Mouse (Mus musculus) midbrain, postnatal 0 days (tissue): ENCODE measurements around the gene Sos2. TPM values are rescaled to one million over a fixed set of nuclear protein-coding genes. Genes with fewer than 3 reads are reported as not detected.
A peak's percentile ranks its signal among the peaks of the same experiment; 100 is the strongest.

Experiments
- ATAC-seq: fragments of 200-750 bp; cut with Nextera tagmentation; 2 replicates; pipeline ENCODE4 v1.8.0; 2017; ENCODE audit warnings: moderate number of reproducible peaks, mild to moderate bottlenecking, moderate TSS enrichment, moderate library complexity; ENCODE audit not compliant: low FRiP score
- DNase-seq: peaks from one replicate; pipeline ENCODE4 v3.0.0-alpha.2; 2015; ENCODE audit warnings: low spot score
- H3K27ac ChIP-seq: fragments of 300-500 bp; sonication (generic); 2 replicates; pipeline ENCODE4 v1.5.1; 2014; ENCODE audit warnings: low read depth, mild to moderate bottlenecking, low read length, mixed read lengths
- H3K27me3 ChIP-seq: fragments of 300-500 bp; sonication (generic); 2 replicates; pipeline ENCODE4 v1.6.1; 2014; ENCODE audit warnings: low read length, control low read depth, mixed read lengths; ENCODE audit not compliant: insufficient read depth
- H3K36me3 ChIP-seq: fragments of 300-500 bp; sonication (generic); 2 replicates; pipeline ENCODE4 v1.6.1; 2014; ENCODE audit warnings: low read length, control low read depth, mixed read lengths; ENCODE audit not compliant: insufficient read depth
- H3K4me1 ChIP-seq: fragments of 300-500 bp; sonication (generic); 2 replicates; pipeline ENCODE4 v1.6.1; 2014; ENCODE audit warnings: mild to moderate bottlenecking, control low read depth, antibody characterized with exemption, low read length, mixed read lengths; ENCODE audit not compliant: insufficient read depth
- H3K4me2 ChIP-seq: fragments of 300-500 bp; sonication (generic); 2 replicates; pipeline ENCODE4 v1.6.1; 2014; ENCODE audit warnings: low read depth, mild to moderate bottlenecking, low read length, mixed read lengths; ENCODE audit not compliant: poor library complexity, severe bottlenecking
- H3K4me3 ChIP-seq: fragments of 300-500 bp; sonication (generic); 2 replicates; pipeline ENCODE4 v1.5.1; 2014; ENCODE audit warnings: low read depth, mild to moderate bottlenecking, low read length, moderate library complexity
- H3K9ac ChIP-seq: fragments of 300-500 bp; sonication (generic); replicated peaks from 2 replicates; pipeline ENCODE4 v1.6.1; 2014; ENCODE audit warnings: mild to moderate bottlenecking, low read length, moderate library complexity, mixed read lengths; ENCODE audit not compliant: poor library complexity, severe bottlenecking
- H3K9me3 ChIP-seq: fragments of 300-500 bp; sonication (generic); 2 replicates; pipeline ENCODE4 v1.6.1; 2016; ENCODE audit warnings: low read length, control low read depth
- CTCF ChIP-seq: IDR thresholded peaks from 2 replicates; pipeline ENCODE4 v1.5.1; 2016; ENCODE audit warnings: antibody characterized with exemption, mild to moderate bottlenecking
- WGBS: fragments of 180-500 bp; shearing (Covaris S2); extraction: QIAGEN DNeasy Blood & Tissue Kit; methylation state at CpG from one replicate; pipeline ENCODE4 v1.1.7; 2014; 5-methylcytosine and 5-hydroxymethylcytosine counted together
- polyA plus RNA-seq: library from polyadenylated mRNA; unstranded; fragments of >200 nt; fragmentation: Nextera tagmentation; extraction: Ambion mirVana; gene quantifications from 2 replicates; pipeline ENCODE4 v1.2.1, GENCODE M21; 2015
- total RNA-seq: library from RNA; depleted of rRNA; stranded (reverse); fragments of >200 nt; gene quantifications from 2 replicates; pipeline ENCODE4 v1.2.3, GENCODE M21; 2014; rRNA removed

Sos2 gene
- total RNA-seq (32.3 and 33.6 TPM in 2 replicates), polyA plus RNA-seq (6.3 and 7.7 TPM in 2 replicates)

GRCm38 (mm10) chr12:69681566-69682061 is at the start of gene Sos2:
Gene Sos2 (minus strand): TSS chr12:69681852.
- under 1% methylated on average over 27 of the region's 85 CpGs for WGBS
- peak within 1 kb of the TSS; percentile 96 for H3K27ac ChIP-seq
- peak; percentile 81 for ATAC-seq
- H3K36me3 ChIP-seq, result no peaks in the 10 kb centered on the region
- no peaks in the 10 kb centered on the region for H3K9me3 ChIP-seq
- peak within 1 kb of the TSS; percentile 78 for H3K4me2 ChIP-seq
- H3K27me3 ChIP-seq, result no peaks in the 10 kb centered on the region
- peak within 1 kb of the TSS; percentile 93 for H3K9ac ChIP-seq
- no peaks in the 10 kb centered on the region; the same call in 1 of the 2 replicates for H3K4me1 ChIP-seq
- peak; percentile 50 for DNase-seq
- TF ChIP-seq CTCF, result no peak
- H3K4me3 ChIP-seq, result peak within 1 kb of the TSS; percentile 97

GRCm38 (mm10) chr12:69730306-69730705 is 48.7 kb upstream of the Sos2 start:
- H3K4me1 ChIP-seq, result no peaks in the 10 kb centered on the region
- 78% methylated on average over 1 of the region's 1 CpGs for WGBS
- no peaks in the 10 kb centered on the region for H3K9me3 ChIP-seq
- no peaks in the 10 kb centered on the region for H3K36me3 ChIP-seq
- H3K27me3 ChIP-seq, result no peaks in the 10 kb centered on the region
- no peak overlapping the region for H3K4me3 ChIP-seq
- no peak for TF ChIP-seq CTCF
- no peak for DNase-seq
- no peak for ATAC-seq
- no peak overlapping the region for H3K4me2 ChIP-seq
- no peak overlapping the region for H3K27ac ChIP-seq
- no peak overlapping the region for H3K9ac ChIP-seq

GRCm38 (mm10) chr12:69729246-69729645 is 47.6 kb upstream of the Sos2 start:
- WGBS, result 100% methylated on average over 1 of the region's 1 CpGs
- H3K27me3 ChIP-seq, result no peaks in the 10 kb centered on the region
- H3K27ac ChIP-seq, result no peak overlapping the region
- no peaks in the 10 kb centered on the region for H3K4me1 ChIP-seq
- no peak for ATAC-seq
- no peak overlapping the region for H3K4me3 ChIP-seq
- H3K4me2 ChIP-seq, result no peak overlapping the region
- no peak for DNase-seq
- H3K9me3 ChIP-seq, result no peaks in the 10 kb centered on the region
- H3K9ac ChIP-seq, result no peak overlapping the region
- no peaks in the 10 kb centered on the region for H3K36me3 ChIP-seq
- TF ChIP-seq CTCF, result no peak

- DNase-seq (peak; percentile 95), ATAC-seq (peak; percentile 94)
- no peaks in the 10 kb centered on the region for H3K9me3 ChIP-seq
- peak within 1 kb of the TSS; percentile 69 for H3K4me3 ChIP-seq
- peak within 1 kb of the TSS; percentile 73 for H3K9ac ChIP-seq
- no peaks in the 10 kb centered on the region for H3K27me3 ChIP-seq
- H3K27ac ChIP-seq, result peak within 1 kb of the TSS; percentile 68
- H3K36me3 ChIP-seq, result no peaks in the 10 kb centered on the region
- H3K4me1 ChIP-seq, result peaks cover 6% of the 10 kb centered on the region; the same call in 1 of the 2 replicates
- TF ChIP-seq CTCF, result no peak
- peak within 1 kb of the TSS; percentile 86 for H3K4me2 ChIP-seq
- 1% methylated on average over 57 of the region's 60 CpGs for WGBS
Measured at GRCm38 (mm10) chr12:69724711-69725460, 43.2 kb upstream of the Sos2 start, which contains the start of the genes L2hgdh and Atp5s. Gene L2hgdh (minus strand): TSS chr12:69724873. Gene Atp5s (plus strand): TSS chr12:69724950.

GRCm38 (mm10) chr12:69724018-69724710 is 42.5 kb upstream of the Sos2 start:
- no peaks in the 10 kb centered on the region; the same call in 1 of the 2 replicates for H3K36me3 ChIP-seq
- H3K9ac ChIP-seq, result peak overlapping the region; percentile 73
- peak; percentile 2; the same call in 1 of the 2 replicates for ATAC-seq
- H3K27me3 ChIP-seq, result no peaks in the 10 kb centered on the region
- H3K9me3 ChIP-seq, result no peaks in the 10 kb centered on the region
- 3% methylated on average over 24 of the region's 24 CpGs for WGBS
- DNase-seq, result peak; percentile 5
- TF ChIP-seq CTCF, result no peak
- H3K4me3 ChIP-seq, result peak overlapping the region; percentile 69
- H3K27ac ChIP-seq, result 0 out of 2 replicates have a peak overlapping the region, but pooled peaks have one; percentile 68
- peak overlapping the region; percentile 86 for H3K4me2 ChIP-seq
- peaks cover 6% of the 10 kb centered on the region; the same call in 1 of the 2 replicates for H3K4me1 ChIP-seq
